ENCODE assay signal across 10 mouse cellular contexts in the genomic region with DNA sequence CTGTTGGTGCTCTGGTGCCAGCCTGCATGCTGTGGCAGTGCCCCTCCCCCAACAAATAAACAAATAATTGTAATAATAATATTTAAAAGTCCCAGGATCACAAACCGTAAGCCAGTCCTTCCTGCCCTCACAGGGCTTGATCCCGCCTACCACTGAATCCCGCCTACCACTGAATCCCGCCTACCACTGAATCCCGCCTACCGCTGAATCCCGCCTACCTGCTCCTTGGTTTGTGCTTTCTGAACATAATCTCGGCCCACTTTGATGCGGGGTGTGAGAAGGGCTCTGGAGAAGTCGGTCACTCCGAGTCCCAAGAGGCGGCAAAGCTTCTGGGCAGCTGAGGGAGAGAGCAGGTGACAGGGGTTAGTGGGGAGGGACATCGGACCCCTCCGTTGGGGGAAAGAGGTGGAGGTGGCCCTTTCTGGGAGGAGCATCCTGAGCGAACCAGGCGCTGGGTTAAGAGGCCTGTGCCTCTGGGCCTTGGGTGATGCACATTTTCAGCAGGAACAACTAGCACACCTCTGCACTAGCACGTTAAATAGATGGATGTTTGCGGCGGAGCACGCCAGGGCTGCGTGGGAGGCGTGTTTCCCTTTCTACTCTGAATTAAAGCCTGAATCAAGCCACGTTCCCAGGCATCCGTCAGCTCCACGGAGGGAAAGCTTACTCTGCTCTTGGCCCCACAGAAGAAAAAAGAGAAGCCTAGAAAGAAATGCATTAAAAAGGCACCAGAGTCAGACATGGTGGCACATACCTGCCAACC. TPM values are rescaled to one million over a fixed set of nuclear protein-coding genes. Genes with fewer than 3 reads are reported as not detected.
DNase-seq lines count a peak whose midpoint lies in the region; ATAC-seq and TF ChIP-seq lines count a peak whose summit lies in the region.
"Had no signal": no experiment of that assay in that cellular context is flagged by ENCODE, and none has a peak within 500 bp of the region (broad histone marks: within the 10 kb centered on the region; RNA-seq: fewer than 3 reads in every experiment).

No protein-coding gene starts in this region.

- no peak overlapping the region for H3K4me3 ChIP-seq in heart, embryonic 16.5 days (ENCODE audit: low read length)
- H3K4me3 ChIP-seq in hindbrain, embryonic 13.5 days, result no peak overlapping the region
- no peak overlapping the region for H3K4me3 ChIP-seq in midbrain, embryonic 12.5 days
- no peak overlapping the region for H3K4me3 ChIP-seq in gastrocnemius, adult 2 months

- ATAC-seq in heart, embryonic 16.5 days (replicated peaks; ENCODE audit: extremely low read depth, insufficient read depth, low FRiP score), result no peak
- ATAC-seq in hindbrain, embryonic 13.5 days (ENCODE audit: low FRiP score), result no peak
- ATAC-seq in midbrain, embryonic 12.5 days (ENCODE audit: low FRiP score, low read depth), result no peak

- H3K27me3 ChIP-seq in heart, embryonic 16.5 days (ENCODE audit: control insufficient read depth, insufficient read depth, low read length), result peaks cover 68% of the 10 kb centered on the region
- H3K27me3 ChIP-seq in hindbrain, embryonic 13.5 days, result peaks cover 89% of the 10 kb centered on the region
- peaks cover 86% of the 10 kb centered on the region for H3K27me3 ChIP-seq in midbrain, embryonic 12.5 days

- TF ChIP-seq CTCF in gastrocnemius, adult 2 months (IDR thresholded peaks at IDR 0.05), result no peak

- H3K36me3 ChIP-seq in heart, embryonic 16.5 days (ENCODE audit: control insufficient read depth, insufficient read depth), result no peaks in the 10 kb centered on the region
- H3K36me3 ChIP-seq in hindbrain, embryonic 13.5 days, result no peaks in the 10 kb centered on the region
- H3K36me3 ChIP-seq in midbrain, embryonic 12.5 days, result no peaks in the 10 kb centered on the region

- no peak overlapping the region for H3K9ac ChIP-seq in heart, embryonic 16.5 days (ENCODE audit: low read length)
- no peak overlapping the region; the same call in 1 of the 2 replicates for H3K9ac ChIP-seq in hindbrain, embryonic 13.5 days
- H3K9ac ChIP-seq in midbrain, embryonic 12.5 days (replicated peaks), result no peak overlapping the region

- 19% methylated on average over 25 of the region's 25 CpGs for WGBS in heart, embryonic 16.5 days
- WGBS in hindbrain, embryonic 13.5 days, result 19% methylated on average over 25 of the region's 25 CpGs
- WGBS in midbrain, embryonic 12.5 days, result 22% methylated on average over 25 of the region's 25 CpGs

- intact Hi-C loops in gastrocnemius, adult 2 months (cut with DNase I), result loop anchor here (10.0 kb wide), 1 partner anchor 174 kb away; a partner anchor contains a TSS

- H3K27ac ChIP-seq in heart, embryonic 16.5 days (ENCODE audit: low read length), result no peak overlapping the region
- no peak overlapping the region for H3K27ac ChIP-seq in hindbrain, embryonic 13.5 days
- H3K27ac ChIP-seq in midbrain, embryonic 12.5 days (replicated peaks), result no peak overlapping the region
- H3K27ac ChIP-seq in gastrocnemius, adult 2 months, result no peak overlapping the region
- H3K27ac ChIP-seq: macrophage had no signal

- DNase-seq in heart, adult 11 months, result no peak
- DNase-seq in MN1 (ENCODE audit: low spot score), result peak; percentile 58
- DNase-seq in gastrocnemius, adult 2 months, result no peak
- DNase-seq in T-cell, adult 2 months (ENCODE audit: low spot score), result no peak
- no peak for DNase-seq in cerebellum, adult 11-12 months

- no peaks in the 10 kb centered on the region for H3K4me1 ChIP-seq in heart, embryonic 16.5 days (ENCODE audit: control insufficient read depth, insufficient read depth, low read length)
- H3K4me1 ChIP-seq in hindbrain, embryonic 13.5 days (replicated peaks), result peaks cover 13% of the 10 kb centered on the region; the same call in 1 of the 2 replicates
- 0 out of 2 replicates have a peak, but pooled peaks cover 14% of the 10 kb centered on the region for H3K4me1 ChIP-seq in midbrain, embryonic 12.5 days

- peak overlapping the region; percentile 2; the same call in 1 of the 2 replicates for H3K4me2 ChIP-seq in heart, embryonic 16.5 days (ENCODE audit: low read depth, low read length)
- H3K4me2 ChIP-seq in hindbrain, embryonic 13.5 days, result 0 out of 2 replicates have a peak overlapping the region, but pooled peaks have one; percentile 15
- peak overlapping the region; percentile 21; the same call in 1 of the 2 replicates for H3K4me2 ChIP-seq in midbrain, embryonic 12.5 days (replicated peaks)

- H3K9me3 ChIP-seq in heart, embryonic 16.5 days (replicated peaks; ENCODE audit: control insufficient read depth, low read length), result no peaks in the 10 kb centered on the region
- no peaks in the 10 kb centered on the region for H3K9me3 ChIP-seq in hindbrain, embryonic 13.5 days
- no peaks in the 10 kb centered on the region for H3K9me3 ChIP-seq in midbrain, embryonic 12.5 days

RNA-seq across cellular contexts. Expression of a gene that starts 29.6 kb away (rescaled TPM):
- polyA plus RNA-seq in heart, embryonic 16.5 days (2015; fragmentation: Nextera tagmentation; extraction: Ambion mirVana), result 1.5 and 4.9 TPM in 2 replicates
- 1.9 and 2.3 TPM in 2 replicates for polyA plus RNA-seq in hindbrain, embryonic 13.5 days (2015; fragmentation: Nextera tagmentation; extraction: Ambion mirVana)
- polyA plus RNA-seq in midbrain, embryonic 12.5 days (2016; fragmentation: Nextera tagmentation; extraction: Ambion mirVana), result 1.9 and 2.3 TPM in 2 replicates
- total RNA-seq in gastrocnemius, adult 2 months (2021), result 10 to 100 TPM; 32.0 to 36.7 TPM
- polyA plus RNA-seq: macrophage had no signal

RNA-seq across cellular contexts. Expression of a gene that starts 50.6 kb away (rescaled TPM):
- polyA plus RNA-seq in heart, embryonic 16.5 days (2015; fragmentation: Nextera tagmentation; extraction: Ambion mirVana), result 0.08 and 0.32 TPM in 2 replicates
- polyA plus RNA-seq in hindbrain, embryonic 13.5 days (2015; fragmentation: Nextera tagmentation; extraction: Ambion mirVana), result 4.4 and 5.0 TPM in 2 replicates
- 2.3 and 2.6 TPM in 2 replicates for polyA plus RNA-seq in midbrain, embryonic 12.5 days (2016; fragmentation: Nextera tagmentation; extraction: Ambion mirVana)
- total RNA-seq in gastrocnemius, adult 2 months (2021), result 1 to 10 TPM; 3.0 to 3.6 TPM
- total RNA-seq: MEL had no signal
